Mouse (Mus musculus) liver, adult 2 months (tissue): ENCODE data around the gene Fuk.

ENCODE experiments used
- CTCF ChIP-seq: fragments of 200-500 bp; IDR thresholded peaks from 2 replicates; pipeline ENCODE4 v1.5.1; 2011; ENCODE audit warnings: low read depth, low read length, control low read depth
- POLR2A ChIP-seq: fragments of 200-500 bp; IDR thresholded peaks from 2 replicates; pipeline ENCODE4 v1.6.1; 2011; ENCODE audit warnings: low read length, control low read depth; ENCODE audit not compliant: insufficient read depth; ENCODE audit errors: extremely low read depth

GRCm38 (mm10) chr8:110919341-110920031, 17.2 kb upstream of the Fuk start, which contains the start of gene St3gal2:
- no peak for TF ChIP-seq POLR2A
- TF ChIP-seq CTCF: no peak
